Mouse (Mus musculus): Measurements from ENCODE around the gene Tas2r122.
"Not testable (repeated sequence)": the region's sequence is repeated elsewhere in the genome, so short reads cannot be mapped to it uniquely, and the experiment has no call there.

Tas2r122 gene

DNA sequence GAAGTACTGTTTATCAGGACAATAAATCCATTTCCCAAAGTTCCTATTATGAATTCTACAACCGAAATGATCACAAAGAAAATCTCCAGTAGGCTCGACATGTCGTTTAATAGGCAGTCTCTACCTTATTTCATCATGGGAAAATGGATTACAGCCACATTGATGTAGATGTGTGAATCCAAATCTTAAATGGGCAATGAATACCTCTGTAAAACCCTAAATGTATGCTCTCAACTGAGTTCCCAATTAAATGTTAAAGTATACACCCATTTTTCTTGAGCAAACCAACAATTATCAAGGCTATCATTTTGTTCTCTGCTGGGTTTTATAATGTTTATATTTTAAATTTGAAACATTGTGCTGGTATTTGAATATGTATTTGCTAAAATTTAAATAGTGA is at the start of gene Tas2r122:
Gene Tas2r122 (minus strand): TSS at position 101 of the 400 bp plus-strand sequence.
- DNase-seq (ENCODE audit: low spot score): no peak

DNA sequence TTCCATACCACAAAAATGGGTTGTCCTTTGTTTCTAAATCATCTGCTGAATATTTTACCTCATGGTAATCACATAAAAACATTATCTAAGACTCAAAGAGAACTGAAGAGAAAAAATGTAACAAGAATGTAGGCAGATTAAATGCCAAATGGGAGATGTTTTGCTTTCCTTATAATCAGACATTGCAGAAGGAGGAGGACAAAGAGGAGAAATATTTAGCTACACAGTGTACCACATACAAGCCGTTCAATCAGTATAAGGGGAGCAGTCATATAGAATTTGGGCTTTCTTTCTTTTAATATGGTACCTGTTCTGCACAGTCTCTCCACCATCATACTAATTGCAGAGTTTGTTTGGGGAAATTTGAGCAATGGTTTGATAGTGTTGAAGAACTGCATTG is 42.7 kb upstream of the Tas2r122 start, which contains the start of gene Tas2r124:
Gene Tas2r124 (plus strand): TSS at position 301 of the 400 bp plus-strand sequence.
- DNase-seq (ENCODE audit: low spot score): no peak

DNA sequence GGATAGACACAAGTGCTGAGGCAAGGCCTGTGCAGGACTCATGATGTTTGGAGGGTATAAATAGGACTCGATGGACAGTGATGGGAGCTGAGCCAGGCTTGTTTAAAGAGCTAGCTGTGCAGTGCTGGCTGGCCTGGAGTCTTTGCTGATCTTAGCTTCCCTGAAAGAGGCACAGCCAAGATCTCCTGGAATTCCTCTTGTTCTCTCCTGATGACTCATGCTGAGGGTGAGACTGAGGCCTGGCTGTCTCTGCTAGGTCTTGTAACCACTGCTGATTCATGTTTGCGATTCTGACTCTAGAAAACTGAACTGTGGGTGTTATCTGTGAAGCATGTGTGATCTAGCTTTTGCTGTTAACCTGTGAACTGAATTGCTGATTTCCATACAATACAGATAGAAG is 38.5 kb upstream of the Tas2r122 start:
- DNase-seq (ENCODE audit: low spot score): no peak

DNA sequence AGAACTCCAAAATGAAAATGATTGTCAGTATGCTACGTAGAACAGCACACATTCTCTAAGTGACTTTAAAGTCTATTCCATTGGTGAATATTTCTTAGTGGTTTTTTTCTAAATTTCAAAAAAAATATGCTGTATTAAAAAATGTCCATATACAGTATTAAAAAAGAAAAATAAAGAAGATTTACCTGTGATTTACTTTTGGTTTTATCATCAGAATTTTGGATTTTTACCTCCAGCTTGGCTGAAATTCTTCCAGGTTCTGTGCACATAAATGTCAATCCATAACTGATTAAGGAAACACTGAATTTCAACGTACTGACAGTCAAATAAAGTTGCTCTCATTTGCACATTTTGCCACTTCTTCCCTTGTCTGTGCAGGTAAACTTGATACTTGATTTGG is 26.2 kb upstream of the Tas2r122 start, which contains the start of gene Tas2r115:
Gene Tas2r115 (minus strand): TSS at position 101 of the 400 bp plus-strand sequence.
- DNase-seq (ENCODE audit: low spot score): no peak

DNA sequence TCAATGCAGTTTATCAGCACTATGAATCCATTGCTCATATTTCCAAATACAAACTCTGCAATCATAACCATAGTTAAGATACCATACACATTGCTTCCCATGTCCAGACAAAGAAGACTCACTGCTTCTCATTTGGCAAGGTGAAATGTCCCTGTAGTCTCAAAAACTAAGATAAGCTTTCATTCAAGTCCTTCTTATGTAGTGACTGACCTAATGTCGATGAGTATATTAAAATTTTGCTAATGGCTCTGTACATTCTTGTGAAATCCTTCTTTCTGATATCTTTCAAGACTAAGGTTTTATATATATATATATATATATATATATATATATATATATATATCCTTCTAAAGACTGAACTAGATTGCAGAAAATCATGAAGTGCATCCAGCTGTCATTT is 10.8 kb downstream of the Tas2r122 start, which contains the start of gene Tas2r121:
Gene Tas2r121 (minus strand): TSS at position 101 of the 400 bp plus-strand sequence.
- DNase-seq (ENCODE audit: low spot score): no peak

DNA sequence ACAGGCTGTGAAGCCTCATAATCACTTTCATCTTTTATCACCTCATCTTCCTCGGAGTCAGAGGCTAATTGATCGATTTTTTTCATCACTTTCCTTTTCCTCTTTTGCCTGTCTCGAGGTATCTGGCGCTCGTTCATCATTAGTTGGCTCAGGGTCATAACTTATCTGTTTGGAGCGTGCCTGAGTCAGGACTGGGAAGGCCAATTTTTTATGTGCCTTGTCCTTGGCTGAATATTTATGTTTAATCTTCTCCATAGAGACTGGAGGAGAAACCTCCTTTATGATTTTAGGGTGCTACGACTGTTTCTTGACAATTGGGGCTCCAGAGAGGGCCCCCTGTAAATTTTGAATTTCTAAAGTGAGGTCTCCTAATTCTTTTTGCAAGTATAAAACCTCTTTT is 20.1 kb downstream of the Tas2r122 start:
- not testable (repeated sequence) for DNase-seq (ENCODE audit: low spot score)
